Mouse (Mus musculus): ENCODE results near the gene Golga2. TPM values are rescaled to one million over a fixed set of nuclear protein-coding genes. Genes with fewer than 3 reads are reported as not detected.
A peak's percentile ranks its signal among the peaks of the same experiment; 100 is the strongest.

The Golga2 gene
- 10.0 and 13.0 TPM in 2 replicates for polyA plus RNA-seq (2012; rRNA removed)
- polyA plus RNA-seq (2014; fragmentation: Nextera tagmentation; extraction: Ambion mirVana), result 6.9 and 7.6 TPM in 2 replicates

DNA sequence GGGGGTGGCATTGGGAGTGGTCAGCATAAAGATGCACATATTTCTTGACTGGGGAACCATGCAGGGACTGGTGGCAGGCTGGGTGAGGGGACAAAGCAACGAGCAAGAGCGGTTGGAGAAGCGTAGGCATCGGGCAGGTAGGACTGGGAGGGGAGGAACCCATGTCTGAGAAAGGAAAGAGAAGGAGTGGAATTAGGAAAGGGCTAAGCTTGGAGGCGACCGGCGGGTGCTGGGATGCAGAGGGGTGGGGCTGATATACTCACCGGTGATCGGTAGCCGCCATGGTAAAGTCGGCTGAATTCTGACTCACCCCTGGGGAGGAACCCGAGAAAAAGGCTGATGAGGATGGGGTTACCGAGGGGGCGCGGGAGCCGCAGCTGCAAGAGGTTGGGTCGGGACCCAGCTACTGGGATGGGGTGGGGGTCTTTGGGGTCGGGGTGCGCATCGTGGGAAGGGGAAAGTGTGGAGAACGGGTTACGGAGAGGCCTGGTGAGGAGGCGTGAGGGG, at the start of gene Golga2:
Gene Golga2 (plus strand): TSS at position 51 of the 507 bp plus-strand sequence.
- H3K4me3 ChIP-seq (ENCODE audit: insufficient read depth in 1 of 2, low read depth in 2 of 2, low read length in 2 of 2), result peak within 1 kb of the TSS; percentile 84
- TF ChIP-seq EP300 (IDR thresholded peaks at IDR 0.05; ENCODE audit: low read depth) (no peak), CTCF (IDR thresholded peaks at IDR 0.05; ENCODE audit: low read depth) (no peak)
- DNase-seq (ENCODE audit: low read depth in 3 of 3, low spot score in 3 of 3) (no peak), ATAC-seq (ENCODE audit: insufficient read depth) (peak; percentile 19; the same call in 1 of the 2 replicates)
- no peaks in the 10 kb centered on the region for H3K9me3 ChIP-seq (ENCODE audit: control insufficient read depth, low read length)
- peak within 1 kb of the TSS; percentile 94 for H3K9ac ChIP-seq (replicated peaks)
- no peaks in the 10 kb centered on the region for H3K36me3 ChIP-seq (replicated peaks; ENCODE audit: control insufficient read depth, insufficient read depth, low read depth)
- WGBS (ENCODE audit: insufficient replicate concordance), result under 1% methylated on average over 23 of the region's 23 CpGs
- peak within 1 kb of the TSS; percentile 97 for H3K4me2 ChIP-seq (ENCODE audit: low read depth)
- peaks cover 6 to 15% of the 10 kb centered on the region in 2 experiments for H3K4me1 ChIP-seq (replicated peaks; ENCODE audit: control insufficient read depth in 2 of 2, insufficient read depth in 2 of 2, low read length in 1 of 2)
- H3K27ac ChIP-seq, result peak within 1 kb of the TSS; percentile 67
- no peaks in the 10 kb centered on the region for H3K27me3 ChIP-seq (ENCODE audit: control insufficient read depth, insufficient read depth, low read length)

DNA sequence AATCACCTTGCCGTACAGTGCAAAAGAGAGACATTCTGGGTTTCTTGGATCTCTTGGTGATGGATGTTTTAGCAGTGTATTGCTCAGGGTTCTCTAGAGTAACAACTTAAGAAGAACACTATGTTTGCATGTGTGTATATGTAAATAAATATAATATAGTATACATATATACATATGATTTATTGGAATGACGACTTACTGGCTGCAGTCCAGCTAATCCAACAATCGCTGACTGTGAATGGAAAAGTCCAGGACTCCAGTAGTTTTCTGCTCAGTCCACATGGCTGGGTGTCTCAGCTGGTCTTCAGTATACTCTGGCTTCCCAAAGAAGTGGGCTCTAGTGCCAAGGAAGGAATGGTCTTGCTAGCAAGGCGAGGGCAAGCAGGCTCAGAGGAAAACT, 49.6 kb upstream of the Golga2 start:
- Histone ChIP-seq H3K9ac (replicated peaks) (peak overlapping the region; percentile 81), H3K27me3 (ENCODE audit: control insufficient read depth, insufficient read depth, low read length) (no peaks in the 10 kb centered on the region), H3K4me1 (replicated peaks; ENCODE audit: control insufficient read depth in 2 of 2, insufficient read depth in 2 of 2, low read length in 1 of 2) (peaks cover 5 to 11% of the 10 kb centered on the region in 2 experiments; a peak in 3 of 4 replicates), H3K4me2 (ENCODE audit: low read depth) (peak overlapping the region; percentile 91), H3K9me3 (ENCODE audit: control insufficient read depth, low read length) (no peaks in the 10 kb centered on the region), H3K27ac (no peak overlapping the region; the same call in 1 of the 2 replicates), H3K4me3 (ENCODE audit: insufficient read depth in 1 of 2, low read depth in 2 of 2, low read length in 2 of 2) (peak overlapping the region; percentile 73 to 77), H3K36me3 (replicated peaks; ENCODE audit: control insufficient read depth, insufficient read depth, low read depth) (no peaks in the 10 kb centered on the region; the same call in none of the 2 replicates)
- DNase-seq (ENCODE audit: low read depth in 3 of 3, low spot score in 3 of 3), result no peak
- TF ChIP-seq CTCF (IDR thresholded peaks at IDR 0.05; ENCODE audit: low read depth), result no peak
- TF ChIP-seq EP300 (IDR thresholded peaks at IDR 0.05; ENCODE audit: low read depth), result no peak
- 38% methylated on average over 4 of the region's 4 CpGs for WGBS (ENCODE audit: insufficient replicate concordance)
- ATAC-seq (ENCODE audit: insufficient read depth), result no peak

DNA sequence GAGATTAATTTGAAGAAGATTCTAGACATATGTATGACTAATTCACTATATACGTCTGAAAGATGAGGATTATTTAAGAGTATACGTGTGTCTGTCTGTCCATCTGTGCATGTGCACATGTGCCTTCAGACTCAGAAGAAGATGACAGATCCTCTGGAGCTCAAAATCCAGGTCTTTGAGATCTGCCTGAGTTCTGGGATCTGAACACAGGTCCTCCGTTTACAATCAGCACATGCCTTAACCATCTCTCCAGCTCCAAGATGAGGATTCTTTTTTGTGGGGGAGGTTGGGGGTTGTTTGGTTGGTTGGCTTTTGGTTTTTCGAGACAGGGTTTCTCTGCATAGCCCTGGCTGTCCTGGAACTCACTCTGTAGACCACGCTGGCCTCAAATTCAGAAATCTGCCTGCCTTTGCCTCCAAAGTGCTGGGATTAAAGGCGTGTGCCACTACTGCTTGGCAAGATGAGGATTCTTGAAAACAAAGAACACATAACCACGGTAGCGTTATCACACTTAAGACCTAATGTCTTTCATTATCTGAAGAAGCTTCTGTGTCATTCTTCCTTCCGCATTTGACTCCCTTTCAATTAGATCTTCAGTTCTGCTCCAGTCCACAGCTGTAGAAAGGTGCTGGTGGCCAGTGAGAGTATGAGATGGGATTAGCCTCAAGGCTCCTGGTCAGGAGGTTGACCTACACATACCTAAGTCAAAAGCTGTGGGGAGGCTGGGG, 48.3 kb upstream of the Golga2 start:
- no peak for ATAC-seq (ENCODE audit: insufficient read depth)
- Histone ChIP-seq H3K4me3 (ENCODE audit: insufficient read depth in 1 of 2, low read depth in 2 of 2, low read length in 2 of 2) (no peak overlapping the region), H3K4me1 (replicated peaks; ENCODE audit: control insufficient read depth in 2 of 2, insufficient read depth in 2 of 2, low read length in 1 of 2) (peaks cover 5 to 11% of the 10 kb centered on the region in 2 experiments; a peak in 3 of 4 replicates), H3K36me3 (replicated peaks; ENCODE audit: control insufficient read depth, insufficient read depth, low read depth) (no peaks in the 10 kb centered on the region; the same call in none of the 2 replicates), H3K9me3 (ENCODE audit: control insufficient read depth, low read length) (no peaks in the 10 kb centered on the region), H3K9ac (replicated peaks) (no peak overlapping the region), H3K4me2 (ENCODE audit: low read depth) (no peak overlapping the region), H3K27ac (no peak overlapping the region), H3K27me3 (ENCODE audit: control insufficient read depth, insufficient read depth, low read length) (no peaks in the 10 kb centered on the region)
- no peak for DNase-seq (ENCODE audit: low read depth in 3 of 3, low spot score in 3 of 3)
- TF ChIP-seq CTCF (IDR thresholded peaks at IDR 0.05; ENCODE audit: low read depth) (no peak), EP300 (IDR thresholded peaks at IDR 0.05; ENCODE audit: low read depth) (no peak)
- 54% methylated on average over 9 of the region's 9 CpGs for whole genome bisulfite sequencing (ENCODE audit: insufficient replicate concordance)

DNA sequence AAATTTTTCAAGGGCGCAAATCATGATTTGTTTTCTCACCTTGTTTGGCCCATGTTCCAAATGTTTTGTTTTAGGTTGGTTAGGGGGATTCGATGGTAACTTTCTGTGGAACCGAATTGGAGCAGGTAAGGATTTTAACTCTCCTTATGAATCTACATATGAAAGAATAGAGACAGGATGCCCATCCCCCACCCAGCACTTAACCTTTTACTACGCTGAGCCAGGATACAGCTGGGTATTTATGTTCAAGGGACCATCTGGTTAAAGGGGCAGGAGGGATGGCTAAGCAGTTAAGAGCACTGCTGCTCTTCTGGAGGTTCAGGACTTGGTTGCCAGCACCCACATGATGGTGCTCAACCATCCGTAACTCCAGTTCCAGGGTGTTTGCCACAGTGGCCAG, 46.6 kb upstream of the Golga2 start:
- Histone ChIP-seq H3K9me3 (ENCODE audit: control insufficient read depth, low read length) (no peaks in the 10 kb centered on the region), H3K4me1 (replicated peaks; ENCODE audit: control insufficient read depth in 2 of 2, insufficient read depth in 2 of 2, low read length in 1 of 2) (peaks cover 3% of the 10 kb centered on the region in 2 experiments; a peak in 1 of 4 replicates), H3K9ac (replicated peaks) (no peak overlapping the region), H3K4me3 (ENCODE audit: insufficient read depth in 1 of 2, low read depth in 2 of 2, low read length in 2 of 2) (no peak overlapping the region), H3K4me2 (ENCODE audit: low read depth) (no peak overlapping the region), H3K27me3 (ENCODE audit: control insufficient read depth, insufficient read depth, low read length) (no peaks in the 10 kb centered on the region), H3K27ac (no peak overlapping the region), H3K36me3 (replicated peaks; ENCODE audit: control insufficient read depth, insufficient read depth, low read depth) (peaks cover 2% of the 10 kb centered on the region)
- ATAC-seq (ENCODE audit: insufficient read depth) (no peak), DNase-seq (ENCODE audit: low read depth in 3 of 3, low spot score in 3 of 3) (no peak)
- no peak for TF ChIP-seq CTCF (IDR thresholded peaks at IDR 0.05; ENCODE audit: low read depth)
- TF ChIP-seq EP300 (IDR thresholded peaks at IDR 0.05; ENCODE audit: low read depth), result no peak
- 76% methylated on average over 5 of the region's 5 CpGs for WGBS (ENCODE audit: insufficient replicate concordance)

DNA sequence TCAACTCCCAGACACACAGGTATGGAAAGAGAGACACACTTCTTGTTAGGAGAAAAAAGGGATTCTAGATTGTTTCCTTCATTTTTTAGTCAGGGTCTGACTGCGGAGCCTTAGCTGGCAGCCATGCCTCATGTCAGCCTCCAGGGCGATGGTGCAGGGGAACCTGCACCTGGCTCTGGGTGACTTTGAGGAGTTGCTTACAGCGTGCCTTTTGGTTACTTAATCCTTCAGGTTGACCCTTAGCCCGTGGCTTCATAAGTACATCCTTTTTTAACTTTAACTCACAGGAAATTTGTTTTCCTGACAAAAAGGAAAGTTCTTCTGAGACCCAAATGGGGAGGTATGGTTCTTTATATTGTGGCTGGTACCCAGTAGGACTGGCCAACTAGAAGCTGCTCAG, 44.2 kb upstream of the Golga2 start:
- Histone ChIP-seq H3K27ac (no peak overlapping the region), H3K4me2 (ENCODE audit: low read depth) (no peak overlapping the region), H3K9ac (replicated peaks) (no peak overlapping the region), H3K9me3 (ENCODE audit: control insufficient read depth, low read length) (no peaks in the 10 kb centered on the region), H3K36me3 (replicated peaks; ENCODE audit: control insufficient read depth, insufficient read depth, low read depth) (peaks cover 7% of the 10 kb centered on the region), H3K27me3 (ENCODE audit: control insufficient read depth, insufficient read depth, low read length) (no peaks in the 10 kb centered on the region), H3K4me1 (replicated peaks; ENCODE audit: control insufficient read depth in 2 of 2, insufficient read depth in 2 of 2, low read length in 1 of 2) (no peaks in the 10 kb centered on the region), H3K4me3 (ENCODE audit: insufficient read depth in 1 of 2, low read depth in 2 of 2, low read length in 2 of 2) (no peak overlapping the region)
- ATAC-seq (ENCODE audit: insufficient read depth) (no peak), DNase-seq (ENCODE audit: low read depth in 3 of 3, low spot score in 3 of 3) (no peak)
- no peak for TF ChIP-seq EP300 (IDR thresholded peaks at IDR 0.05; ENCODE audit: low read depth)
- 78% methylated on average over 4 of the region's 4 CpGs for WGBS (ENCODE audit: insufficient replicate concordance)

Data from liver, embryonic 14.5 days (tissue).